Mouse (Mus musculus) brain, embryonic 18.5 days (tissue): ENCODE measurements around the gene Pde6h.

Experiments used
- DNase-seq: peaks from one replicate; pipeline ENCODE4 v3.0.0-alpha.2; 2012; ENCODE audit warnings: low read depth, low spot score

Pde6h gene

GRCm38 (mm10) chr6:136912751-136913265 lies 10.8 kb upstream of the Pde6h start:
- DNase-seq = no peak

DNA sequence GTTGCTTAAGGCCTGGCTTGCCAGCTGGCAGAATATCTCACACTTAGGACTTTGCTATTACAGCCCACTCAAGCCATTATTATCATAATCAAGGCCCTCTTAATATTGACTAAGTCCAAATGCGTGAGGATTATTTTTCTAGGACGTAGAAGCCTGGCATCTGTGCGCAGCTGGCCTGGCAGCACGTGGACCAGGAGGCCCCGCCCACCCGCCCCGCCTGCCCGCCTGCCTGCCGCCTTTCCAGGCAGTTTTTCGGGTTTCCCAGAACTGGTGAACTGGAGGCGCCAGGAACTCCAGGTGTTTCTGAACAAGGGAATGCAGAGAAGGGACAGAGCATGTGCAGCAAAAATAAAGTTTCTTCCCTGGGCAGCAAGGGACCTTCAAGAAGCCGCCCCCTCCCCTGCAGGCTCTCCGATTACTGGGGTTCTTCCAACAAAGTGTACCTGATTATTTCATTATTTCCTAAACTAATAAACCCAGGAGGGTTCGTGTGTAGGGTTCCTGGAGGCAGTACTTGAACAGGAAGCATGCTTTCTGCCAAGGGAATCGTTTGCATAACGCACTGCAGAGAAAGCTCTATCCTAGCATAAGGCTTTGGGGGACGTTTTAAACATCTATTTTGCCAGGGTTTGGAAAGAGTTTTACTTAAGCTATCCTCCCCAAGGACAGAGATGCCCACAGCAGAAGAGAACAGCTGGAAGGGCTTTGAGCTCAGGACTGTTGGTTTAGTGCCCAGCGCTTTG lies 10.1 kb upstream of the Pde6h start:
- DNase-seq = no peak

DNA sequence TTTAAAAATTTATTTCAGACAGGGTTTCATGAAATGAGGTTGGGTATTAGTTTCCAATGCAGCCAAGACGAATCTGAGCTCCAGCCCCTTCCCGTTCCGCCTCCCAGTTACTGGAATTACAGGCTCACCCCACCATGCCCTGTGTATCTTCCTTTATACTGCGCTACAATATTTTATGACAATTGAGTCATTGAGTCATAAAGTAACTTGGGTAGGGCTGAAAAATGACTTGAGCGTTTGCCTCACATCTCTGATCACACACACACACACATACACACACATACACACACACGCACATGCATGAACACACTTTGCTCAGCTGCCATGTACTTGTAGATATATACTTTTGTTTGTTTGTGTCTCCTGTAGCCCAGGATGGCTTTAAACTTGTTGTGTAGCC lies 9.4 kb upstream of the Pde6h start:
- no peak for DNase-seq

DNA sequence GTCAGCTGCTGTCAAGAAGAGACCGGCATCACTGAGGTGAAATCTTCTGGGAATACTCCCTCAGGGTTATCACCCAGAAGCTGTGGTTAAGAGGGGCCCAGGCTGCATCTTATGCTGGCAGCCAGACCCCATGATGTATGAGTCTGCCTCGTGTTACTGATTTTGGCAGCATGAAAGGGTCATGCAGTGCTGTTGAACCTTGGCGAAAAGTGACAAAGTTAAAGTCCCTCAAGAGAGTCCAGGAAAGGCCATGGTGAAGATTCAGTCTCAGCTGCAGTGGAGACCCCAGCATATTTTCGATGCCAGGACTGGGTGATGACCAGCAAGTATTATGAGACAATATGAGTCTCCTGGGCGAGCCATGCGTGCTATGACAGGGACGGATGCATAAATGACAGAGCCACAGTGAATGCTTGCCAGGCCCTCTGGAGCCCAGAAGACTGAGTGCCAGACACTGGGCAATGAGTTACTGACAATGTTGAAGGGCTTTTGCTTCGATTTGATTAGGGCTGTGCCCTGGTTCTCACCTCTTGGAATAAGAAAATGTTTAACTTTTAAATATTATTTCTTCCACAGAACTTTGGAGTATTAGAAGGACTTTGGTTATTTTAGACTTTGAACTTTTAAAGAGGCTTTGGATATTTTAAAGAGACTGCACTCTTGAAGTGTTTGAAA lies 7.8 kb upstream of the Pde6h start:
- DNase-seq = no peak

- DNase-seq = no peak
Measured at GRCm38 (mm10) chr6:136917885-136918284, 5.7 kb upstream of the Pde6h start.

DNA sequence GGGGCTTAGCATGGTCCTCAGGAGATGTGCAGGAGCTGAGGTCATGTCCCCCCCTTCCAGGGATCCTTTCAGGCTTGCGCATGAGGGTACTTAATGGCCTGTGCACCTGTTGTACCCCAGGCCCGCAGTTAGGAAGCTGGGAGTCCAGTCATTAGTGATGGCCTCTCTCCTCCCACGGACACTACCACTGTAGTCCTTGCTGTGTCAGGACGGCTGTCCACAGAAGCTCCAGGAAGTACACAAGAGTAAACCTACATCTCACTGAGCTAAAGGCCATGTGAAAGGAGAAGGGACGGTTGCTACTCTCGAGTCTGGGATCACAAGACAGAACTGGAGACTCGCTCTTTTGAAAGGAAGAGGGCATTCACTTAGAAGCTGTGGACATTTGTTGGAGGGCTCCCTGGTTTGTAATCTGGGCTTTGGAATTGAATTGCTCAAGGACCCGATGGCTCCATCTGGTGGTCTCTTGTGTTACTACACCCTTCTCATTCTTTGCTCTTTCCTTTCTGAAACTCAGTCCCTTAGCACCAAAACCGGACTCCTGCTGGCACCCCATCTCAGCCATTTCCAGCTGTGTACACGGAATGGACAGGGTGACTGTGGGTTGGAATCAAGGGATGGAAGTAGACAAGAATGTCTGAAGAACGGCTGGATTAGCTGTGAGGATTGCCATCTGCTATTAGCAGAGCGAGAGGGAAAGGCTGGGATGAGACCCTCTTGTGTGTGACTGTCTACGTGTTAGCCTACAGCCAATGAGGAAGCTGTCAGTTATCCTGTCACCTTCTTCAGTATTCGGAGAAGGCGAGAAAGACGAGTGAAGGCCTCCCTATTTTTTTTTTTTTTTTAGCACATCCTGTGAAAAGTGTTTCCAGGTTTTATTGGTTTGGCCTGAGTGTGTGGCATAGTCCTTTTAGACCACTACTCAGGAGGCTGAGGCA lies 3.0 kb upstream of the Pde6h start:
- DNase-seq = no peak

DNA sequence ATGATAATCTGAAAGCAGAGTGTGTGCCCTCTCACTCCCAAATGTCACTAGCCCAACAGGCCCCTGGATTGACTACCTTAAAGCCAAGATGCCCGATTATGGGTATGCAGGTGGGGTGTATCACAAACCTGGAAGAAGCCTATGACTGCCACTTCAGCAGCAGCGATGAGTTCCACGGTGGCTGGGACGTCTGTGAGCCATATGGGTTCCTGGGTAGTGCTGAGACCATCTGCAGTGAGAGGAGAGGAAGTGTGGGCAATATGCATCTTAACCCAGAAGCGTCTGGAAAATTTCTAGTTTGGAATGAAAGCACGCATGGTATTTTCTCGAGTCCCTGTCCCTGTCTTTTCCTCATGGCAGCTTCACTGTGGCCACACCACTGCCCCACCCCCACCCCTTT lies 2.0 kb upstream of the Pde6h start:
- DNase-seq = no peak

- DNase-seq = no peak
Measured at GRCm38 (mm10) chr6:136922080-136922479, 1.6 kb upstream of the Pde6h start, which contains the start of gene Erp27. TSS of gene Erp27 (minus strand) at chr6:136922180.

DNA sequence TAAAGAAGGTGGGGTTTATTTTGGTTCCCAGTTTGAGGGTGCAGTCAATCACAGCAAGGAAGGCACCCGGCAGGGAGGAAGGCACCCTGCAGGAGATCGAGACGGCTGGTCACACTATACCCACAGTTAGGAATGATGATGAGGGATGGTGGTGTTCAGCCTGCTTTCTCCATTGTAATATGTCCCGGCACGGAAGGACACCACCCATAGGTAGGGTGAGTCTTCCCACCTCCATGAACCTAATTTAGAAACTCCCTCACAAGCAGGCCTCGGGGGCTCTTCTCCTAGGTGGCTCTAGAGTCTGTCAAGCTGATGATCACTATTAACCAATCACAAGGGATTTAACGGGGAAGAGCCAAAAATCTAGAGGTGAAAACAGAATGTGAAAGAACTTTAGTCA lies 761 bp upstream of the Pde6h start:
- no peak for DNase-seq

- DNase-seq = no peak
Measured at GRCm38 (mm10) chr6:136925049-136925448, 1.4 kb downstream of the Pde6h start.

DNA sequence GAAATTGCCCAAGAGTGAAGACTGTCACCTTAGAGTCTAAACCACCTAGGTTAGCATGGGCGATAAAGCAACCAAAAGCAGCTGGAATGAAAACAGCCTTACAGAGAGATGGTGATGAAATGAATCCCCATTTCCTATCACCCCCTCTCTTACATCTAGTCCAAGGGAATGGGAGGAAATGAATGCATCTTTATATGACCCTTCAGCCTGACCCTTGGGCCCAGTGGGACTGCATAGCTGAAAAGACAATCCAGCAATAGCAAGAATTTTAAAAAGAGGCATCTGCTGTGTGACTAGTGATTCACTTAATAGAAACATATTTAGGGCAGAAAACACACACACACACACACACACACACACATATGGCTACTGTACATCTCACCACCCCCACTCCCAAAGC lies 4.0 kb downstream of the Pde6h start:
- DNase-seq = no peak

GRCm38 (mm10) chr6:136930677-136931076 lies 7.0 kb downstream of the Pde6h start:
- no peak for DNase-seq

GRCm38 (mm10) chr6:136931246-136931645 lies 7.6 kb downstream of the Pde6h start:
- no peak for DNase-seq

DNA sequence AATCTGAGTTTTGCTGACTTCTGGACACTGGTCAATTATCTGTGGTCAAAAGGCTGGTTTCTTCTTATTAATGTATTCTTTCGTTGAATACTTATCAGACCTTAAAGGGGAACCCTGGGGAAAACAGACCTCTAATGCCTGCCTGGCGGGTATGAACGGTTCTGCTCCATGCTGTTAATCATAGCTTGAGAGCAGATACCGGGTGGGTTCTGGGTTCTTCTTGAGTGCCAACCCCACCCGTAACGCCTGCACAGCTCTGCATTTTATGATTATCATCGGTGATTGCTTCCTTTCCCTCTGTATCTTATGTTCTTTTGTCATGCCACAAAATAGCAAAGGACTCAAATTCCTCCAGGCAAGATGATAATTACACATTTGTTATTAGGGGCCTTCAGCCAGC lies 10.4 kb downstream of the Pde6h start:
- no peak for DNase-seq

DNA sequence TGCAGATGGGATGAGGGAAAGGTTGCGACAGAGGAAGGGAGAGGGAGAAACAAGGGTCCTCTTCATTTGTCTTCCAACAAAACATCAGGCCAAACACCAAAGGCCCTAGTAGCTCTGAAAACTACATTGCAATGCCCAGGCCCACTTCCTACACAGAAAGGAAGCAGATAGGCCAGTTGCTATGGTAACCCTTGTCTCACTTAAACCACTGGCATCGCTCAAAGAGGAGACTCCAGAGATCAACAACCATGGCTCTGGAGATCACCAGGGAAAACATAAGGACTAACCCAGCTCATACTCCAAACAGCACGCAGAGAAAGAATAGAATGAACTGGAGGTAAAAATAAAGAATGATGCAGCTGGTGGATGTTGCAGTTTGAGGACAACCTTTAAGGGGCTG lies 11.6 kb downstream of the Pde6h start:
- no peak for DNase-seq

GRCm38 (mm10) chr6:136936361-136936760 lies 12.7 kb downstream of the Pde6h start:
- DNase-seq = no peak

- DNase-seq = no peak
Measured at GRCm38 (mm10) chr6:136937117-136937516, 13.5 kb downstream of the Pde6h start.

- DNase-seq = no peak
Measured at GRCm38 (mm10) chr6:136938331-136939126, 14.9 kb downstream of the Pde6h start.

- DNase-seq = no peak
Measured at GRCm38 (mm10) chr6:136939326-136940187, 15.9 kb downstream of the Pde6h start.
